Mouse (Mus musculus) embryonic facial prominence, embryonic 14.5 days (tissue): ENCODE results near the gene Slc17a8. TPM values are rescaled to one million over a fixed set of nuclear protein-coding genes. Genes with fewer than 3 reads are reported as not detected.
"Not testable (repeated sequence)": the region's sequence is repeated elsewhere in the genome, so short reads cannot be mapped to it uniquely, and the experiment has no call there.

Experiments used
- ATAC-seq: fragments of 200-750 bp; cut with Nextera tagmentation; 2 replicates; pipeline ENCODE4 v1.8.0; 2017; ENCODE audit warnings: low read depth, moderate number of reproducible peaks, moderate TSS enrichment
- DNase-seq: peaks from one replicate; pipeline ENCODE4 v3.0.0-alpha.2; 2015; ENCODE audit warnings: low spot score
- H3K27ac ChIP-seq: fragments of 300-500 bp; sonication (generic); replicated peaks from 2 replicates; pipeline ENCODE4 v1.5.1; 2014; ENCODE audit warnings: low read depth, mild to moderate bottlenecking, low read length, moderate library complexity
- H3K27me3 ChIP-seq: fragments of 300-500 bp; sonication (generic); replicated peaks from 2 replicates; pipeline ENCODE4 v1.6.1; 2014; ENCODE audit warnings: low read length; ENCODE audit not compliant: control insufficient read depth, insufficient read depth
- H3K36me3 ChIP-seq: fragments of 300-500 bp; sonication (generic); 2 replicates; pipeline ENCODE4 v1.6.1; 2014; ENCODE audit warnings: low read length, mixed read lengths; ENCODE audit not compliant: control insufficient read depth, insufficient read depth
- H3K4me1 ChIP-seq: fragments of 300-500 bp; sonication (generic); 2 replicates; pipeline ENCODE4 v1.6.1; 2014; ENCODE audit warnings: antibody characterized with exemption, low read length; ENCODE audit not compliant: control insufficient read depth, insufficient read depth
- H3K4me2 ChIP-seq: fragments of 300-500 bp; sonication (generic); 2 replicates; pipeline ENCODE4 v1.6.1; 2014; ENCODE audit warnings: low read depth, mild to moderate bottlenecking, low read length, moderate library complexity, mixed read lengths
- H3K4me3 ChIP-seq: fragments of 300-500 bp; sonication (generic); 2 replicates; pipeline ENCODE4 v1.5.1; 2014; ENCODE audit warnings: low read depth, mild to moderate bottlenecking, low read length
- H3K9ac ChIP-seq: fragments of 300-500 bp; sonication (generic); 2 replicates; pipeline ENCODE4 v1.6.1; 2014; ENCODE audit warnings: low read depth, mild to moderate bottlenecking, low read length, moderate library complexity, mixed read lengths
- H3K9me3 ChIP-seq: fragments of 300-500 bp; sonication (generic); 2 replicates; pipeline ENCODE4 v1.6.1; 2016; ENCODE audit warnings: low read length; ENCODE audit not compliant: control insufficient read depth
- WGBS: fragments of 180-500 bp; shearing (Covaris S2); extraction: QIAGEN DNeasy Blood & Tissue Kit; methylation state at CpG from one replicate; pipeline ENCODE4 v1.1.7; 2014; 5-methylcytosine and 5-hydroxymethylcytosine counted together
- polyA plus RNA-seq: library from polyadenylated mRNA; unstranded; fragments of >200 nt; fragmentation: Nextera tagmentation; extraction: Ambion mirVana; gene quantifications from 2 replicates; pipeline ENCODE4 v1.2.1, GENCODE M21; 2014

Gene Slc17a8
- polyA plus RNA-seq, 1 experiment from 2014 or later: 0.04 TPM

DNA sequence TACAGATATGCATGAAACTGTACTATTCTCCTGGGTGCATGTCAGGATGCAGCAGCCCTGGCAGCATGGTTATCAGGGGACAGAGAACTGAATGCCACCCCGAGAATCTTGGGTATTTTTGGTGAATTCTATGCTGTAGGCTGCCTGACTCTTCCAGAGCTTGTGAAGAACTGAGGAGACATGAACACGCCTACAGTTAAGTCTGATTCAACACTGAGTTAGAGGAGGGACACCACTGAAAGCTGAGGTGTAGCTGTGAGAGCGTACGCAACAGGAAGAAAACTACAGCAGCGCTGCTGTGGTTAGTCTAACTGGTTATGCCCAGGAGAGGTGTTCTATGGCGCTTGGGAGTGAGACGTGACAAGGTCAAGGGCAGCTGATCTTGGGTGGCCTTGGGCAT lies 67.2 kb downstream of the Slc17a8 start:
- H3K27me3 ChIP-seq, H3K4me1 ChIP-seq, H3K9me3 ChIP-seq, H3K4me2 ChIP-seq, H3K27ac ChIP-seq, ATAC-seq, H3K4me3 ChIP-seq, H3K36me3 ChIP-seq, DNase-seq, H3K9ac ChIP-seq: not testable (repeated sequence)
- 94% methylated on average over 7 of the region's 7 CpGs for WGBS

DNA sequence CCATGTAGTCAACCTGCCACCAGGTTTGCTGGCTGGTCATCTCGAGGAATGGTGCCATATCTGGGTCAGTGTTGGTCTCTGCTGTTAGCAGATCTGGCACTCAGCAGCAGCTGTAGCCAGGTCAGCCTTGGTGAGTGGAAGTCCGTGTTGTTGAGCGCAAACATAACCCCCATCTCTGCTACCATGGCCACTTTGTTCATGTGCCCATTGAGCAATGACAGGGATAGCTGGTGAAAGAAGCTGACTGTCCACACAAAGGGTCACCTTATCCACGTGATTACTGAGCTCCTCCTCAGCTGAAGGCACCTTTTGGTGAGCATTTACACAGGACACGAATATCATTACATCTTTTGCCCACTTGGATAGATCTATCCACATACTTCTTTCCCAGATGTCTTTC lies 68.0 kb downstream of the Slc17a8 start:
- Histone ChIP-seq H3K27ac (no peak overlapping the region), H3K27me3 (no peaks in the 10 kb centered on the region), H3K4me3 (no peak overlapping the region), H3K4me1 (no peaks in the 10 kb centered on the region), H3K36me3 (no peaks in the 10 kb centered on the region), H3K9me3 (no peaks in the 10 kb centered on the region; the same call in 1 of the 2 replicates), H3K9ac (no peak overlapping the region), H3K4me2 (no peak overlapping the region)
- 83% methylated on average over 5 of the region's 5 CpGs for WGBS
- DNase-seq (no peak), ATAC-seq (no peak)

DNA sequence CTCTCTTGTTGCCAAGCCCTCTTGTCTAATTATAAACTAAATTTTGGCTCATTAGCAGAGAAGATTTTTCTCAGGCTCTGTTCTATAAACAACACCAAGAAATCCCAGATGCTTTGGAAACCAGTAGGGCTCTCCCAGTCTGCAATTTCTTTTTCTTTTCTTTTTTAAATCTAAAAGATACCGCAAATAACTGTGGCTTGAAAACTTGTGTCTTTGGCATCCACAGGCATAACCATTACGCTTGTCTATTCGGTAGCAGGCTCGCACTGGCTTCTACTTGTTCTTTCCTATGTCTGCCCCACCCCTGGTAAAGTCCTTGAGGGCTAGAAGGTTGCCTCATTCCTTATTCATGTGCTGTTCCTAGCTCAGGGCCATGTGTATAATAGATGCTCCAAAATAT lies 69.4 kb downstream of the Slc17a8 start:
- no peak overlapping the region for H3K27ac ChIP-seq
- H3K36me3 ChIP-seq: no peaks in the 10 kb centered on the region
- H3K4me2 ChIP-seq: no peak overlapping the region
- 75% methylated on average over 4 of the region's 4 CpGs for WGBS
- H3K27me3 ChIP-seq: no peaks in the 10 kb centered on the region
- no peak for ATAC-seq
- H3K4me1 ChIP-seq: no peaks in the 10 kb centered on the region
- no peaks in the 10 kb centered on the region; the same call in 1 of the 2 replicates for H3K9me3 ChIP-seq
- H3K9ac ChIP-seq: no peak overlapping the region
- peak; percentile 19 for DNase-seq
- H3K4me3 ChIP-seq: no peak overlapping the region

- H3K27me3 ChIP-seq: no peaks in the 10 kb centered on the region
- no peaks in the 10 kb centered on the region for H3K36me3 ChIP-seq
- ATAC-seq (no peak), DNase-seq (no peak)
- WGBS: 59% methylated on average over 6 of the region's 6 CpGs
- H3K4me1 ChIP-seq: no peaks in the 10 kb centered on the region
- no peaks in the 10 kb centered on the region for H3K9me3 ChIP-seq
- no peak overlapping the region for H3K4me3 ChIP-seq
- H3K27ac ChIP-seq: no peak overlapping the region
- no peak overlapping the region for H3K4me2 ChIP-seq
- no peak overlapping the region for H3K9ac ChIP-seq
These were observed 73.0 kb downstream of the Slc17a8 start for GRCm38 (mm10) chr10:89548028-89548427.

DNA sequence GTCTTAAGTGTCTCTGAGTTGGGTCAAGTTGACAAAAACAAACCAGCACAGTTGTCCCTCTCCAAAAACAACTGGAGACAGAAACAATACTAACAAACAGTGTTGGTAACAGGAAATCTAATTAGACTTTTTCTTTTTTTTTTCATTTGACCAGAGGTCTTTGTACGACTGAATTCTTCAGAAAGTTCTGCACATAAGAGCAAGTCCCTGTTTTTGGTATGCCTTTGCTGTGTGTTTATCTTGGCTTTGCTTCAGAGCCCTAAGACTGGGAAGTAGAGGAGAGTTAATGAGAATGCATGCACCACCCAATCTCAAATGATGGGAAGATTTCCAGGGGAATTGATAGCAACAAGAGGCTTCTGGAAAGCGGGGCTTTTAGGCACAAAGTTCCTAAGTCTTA lies 74.1 kb downstream of the Slc17a8 start:
- Histone ChIP-seq H3K4me1 (no peaks in the 10 kb centered on the region), H3K27ac (no peak overlapping the region), H3K27me3 (no peaks in the 10 kb centered on the region), H3K36me3 (no peaks in the 10 kb centered on the region), H3K9me3 (no peaks in the 10 kb centered on the region), H3K9ac (no peak overlapping the region), H3K4me3 (no peak overlapping the region), H3K4me2 (no peak overlapping the region)
- no peak for DNase-seq
- no peak for ATAC-seq
- WGBS: 66% methylated on average over 2 of the region's 2 CpGs

- Histone ChIP-seq H3K4me3 (no peak overlapping the region), H3K27ac (no peak overlapping the region), H3K4me2 (no peak overlapping the region), H3K4me1 (no peaks in the 10 kb centered on the region), H3K9me3 (no peaks in the 10 kb centered on the region), H3K36me3 (no peaks in the 10 kb centered on the region), H3K27me3 (no peaks in the 10 kb centered on the region), H3K9ac (no peak overlapping the region)
- 53% methylated on average over 6 of the region's 6 CpGs for WGBS
- DNase-seq (no peak), ATAC-seq (no peak)
These were observed 77.2 kb downstream of the Slc17a8 start for GRCm38 (mm10) chr10:89543867-89544266.

DNA sequence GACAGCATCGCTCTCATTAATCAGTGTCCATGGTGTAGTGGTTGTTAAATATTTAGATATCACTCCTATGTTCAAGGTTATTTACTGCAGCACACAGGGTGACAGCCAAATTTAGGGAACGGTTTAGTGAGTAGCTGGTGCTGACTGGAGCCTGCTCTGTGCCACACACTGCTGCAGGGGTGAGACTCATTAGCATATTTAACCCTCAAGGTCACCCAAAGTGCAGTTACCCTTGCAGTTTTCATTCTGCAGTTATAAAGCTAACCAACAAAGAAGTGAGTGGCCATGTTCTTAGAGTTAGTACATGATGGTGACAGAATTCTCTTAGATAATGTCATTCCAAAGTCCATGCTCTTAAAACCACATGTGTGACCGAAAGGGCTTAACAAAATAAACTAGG lies 78.7 kb downstream of the Slc17a8 start:
- no peaks in the 10 kb centered on the region for H3K9me3 ChIP-seq
- no peak overlapping the region for H3K27ac ChIP-seq
- DNase-seq: no peak
- ATAC-seq: no peak
- 88% methylated on average over 3 of the region's 3 CpGs for WGBS
- no peak overlapping the region for H3K4me3 ChIP-seq
- H3K27me3 ChIP-seq: no peaks in the 10 kb centered on the region
- H3K4me2 ChIP-seq: no peak overlapping the region
- no peak overlapping the region for H3K9ac ChIP-seq
- no peaks in the 10 kb centered on the region for H3K36me3 ChIP-seq
- H3K4me1 ChIP-seq: no peaks in the 10 kb centered on the region

GRCm38 (mm10) chr10:89532929-89533727 lies 87.9 kb downstream of the Slc17a8 start, which contains the start of gene Nr1h4:
Gene Nr1h4, minus strand, starts transcription at chr10:89533585.
- no peak within 1 kb of the TSS for H3K4me3 ChIP-seq
- H3K4me2 ChIP-seq: no peak within 1 kb of the TSS
- WGBS: 76% methylated on average over 17 of the region's 17 CpGs
- no peaks in the 10 kb centered on the region for H3K9me3 ChIP-seq
- no peak within 1 kb of the TSS for H3K27ac ChIP-seq
- peak; percentile 33 for DNase-seq
- H3K4me1 ChIP-seq: peaks cover 10% of the 10 kb centered on the region; the same call in 1 of the 2 replicates
- no peaks in the 10 kb centered on the region for H3K36me3 ChIP-seq
- H3K9ac ChIP-seq: no peak within 1 kb of the TSS
- H3K27me3 ChIP-seq: no peaks in the 10 kb centered on the region
- no peak for ATAC-seq

DNA sequence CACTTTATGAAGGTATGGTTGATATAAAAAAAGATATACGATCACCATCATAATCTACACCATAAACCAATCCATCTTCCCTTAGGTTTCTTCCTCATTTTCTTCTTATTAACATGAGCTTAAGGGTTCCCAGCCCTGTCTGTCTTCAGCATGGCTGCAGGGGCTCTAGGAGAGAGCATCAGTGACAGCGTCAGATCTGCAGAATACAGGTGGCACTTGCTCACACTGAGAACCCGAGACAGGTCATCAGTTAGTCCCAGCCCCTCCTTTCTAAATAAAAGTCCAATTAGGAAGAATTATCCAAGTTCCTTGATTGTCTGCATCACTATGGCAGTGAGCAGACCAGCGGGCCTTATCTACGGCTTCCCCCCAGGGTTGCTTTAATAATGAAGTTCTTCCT lies 88.6 kb downstream of the Slc17a8 start:
- no peak overlapping the region for H3K4me3 ChIP-seq
- DNase-seq: no peak
- no peaks in the 10 kb centered on the region for H3K27me3 ChIP-seq
- no peak for ATAC-seq
- H3K36me3 ChIP-seq: no peaks in the 10 kb centered on the region
- H3K9me3 ChIP-seq: no peaks in the 10 kb centered on the region
- H3K4me2 ChIP-seq: no peak overlapping the region
- H3K4me1 ChIP-seq: peaks cover 10% of the 10 kb centered on the region; the same call in 1 of the 2 replicates
- H3K27ac ChIP-seq: no peak overlapping the region
- H3K9ac ChIP-seq: no peak overlapping the region
- WGBS: 82% methylated on average over 5 of the region's 5 CpGs
